Mouse (Mus musculus) G1E (cell line): ENCODE measurements around the gene Pard3.

Experiments used
- CTCF ChIP-seq: IDR thresholded peaks from 2 replicates; pipeline ENCODE4 v1.5.1; 2012; ENCODE audit warnings: low read depth, low read length, inconsistent platforms, mixed read lengths
- GATA1 ChIP-seq: IDR thresholded peaks from 2 replicates; pipeline ENCODE4 v1.6.1; 2012; ENCODE audit warnings: borderline replicate concordance, low read length, inconsistent platforms, mixed read lengths
- GATA2 ChIP-seq: IDR thresholded peaks from 2 replicates; pipeline ENCODE4 v1.6.1; 2012; ENCODE audit warnings: low read depth, low read length, inconsistent platforms, borderline replicate concordance
- POLR2AphosphoS5 ChIP-seq: IDR thresholded peaks from 2 replicates; pipeline ENCODE4 v1.6.1; 2012; ENCODE audit warnings: low read depth, low read length, inconsistent platforms; ENCODE audit not compliant: insufficient replicate concordance
- TAL1 ChIP-seq: conservative IDR thresholded peaks from 2 replicates; pipeline ENCODE4 v1.6.1; 2012; ENCODE audit warnings: low read depth, low read length, inconsistent platforms, mixed read lengths

GRCm38 (mm10) chr8:127317914-127318313 lies 254.2 kb downstream of the Pard3 start:
- TF ChIP-seq CTCF = no peak
- TF ChIP-seq GATA1 = no peak
- TF ChIP-seq POLR2AphosphoS5 = no peak
- no peak for TF ChIP-seq TAL1
- no peak for TF ChIP-seq GATA2
